Mouse (Mus musculus): ENCODE results near the gene Dcxr.
A peak's percentile ranks its signal among the peaks of the same experiment; 100 is the strongest.

Dcxr gene

GRCm38 (mm10) chr11:120710672-120711071, 16.4 kb downstream of the Dcxr start:
- DNase-seq (ENCODE audit: extremely low read depth, insufficient read length, low spot score), result no peak

GRCm38 (mm10) chr11:120709551-120709950, 17.5 kb downstream of the Dcxr start:
- DNase-seq (ENCODE audit: extremely low read depth, insufficient read length, low spot score), result no peak

- no peak for DNase-seq (ENCODE audit: extremely low read depth, insufficient read length, low spot score)
Observed at GRCm38 (mm10) chr11:120707969-120708368, 19.1 kb downstream of the Dcxr start.

GRCm38 (mm10) chr11:120707225-120707624, 19.9 kb downstream of the Dcxr start:
- no peak for DNase-seq (ENCODE audit: extremely low read depth, insufficient read length, low spot score)

- DNase-seq (ENCODE audit: extremely low read depth, insufficient read length, low spot score), result no peak
Observed at GRCm38 (mm10) chr11:120706120-120706519, 21.0 kb downstream of the Dcxr start.

GRCm38 (mm10) chr11:120704486-120705325, 22.4 kb downstream of the Dcxr start:
- no peak for DNase-seq (ENCODE audit: extremely low read depth, insufficient read length, low spot score)

GRCm38 (mm10) chr11:120703696-120704454, 23.2 kb downstream of the Dcxr start:
- peak; percentile 92 for DNase-seq (ENCODE audit: extremely low read depth, insufficient read length, low spot score)

- DNase-seq (ENCODE audit: extremely low read depth, insufficient read length, low spot score), result peak; percentile 94
Observed at GRCm38 (mm10) chr11:120697741-120698140, 29.3 kb downstream of the Dcxr start.

- no peak for DNase-seq (ENCODE audit: extremely low read depth, insufficient read length, low spot score)
Observed at GRCm38 (mm10) chr11:120696568-120696967, 30.5 kb downstream of the Dcxr start.

- no peak for DNase-seq (ENCODE audit: extremely low read depth, insufficient read length, low spot score)
Observed at GRCm38 (mm10) chr11:120695641-120696040, 31.4 kb downstream of the Dcxr start.

- no peak for DNase-seq (ENCODE audit: extremely low read depth, insufficient read length, low spot score)
Observed at GRCm38 (mm10) chr11:120695184-120695583, 31.9 kb downstream of the Dcxr start.

- no peak for DNase-seq (ENCODE audit: extremely low read depth, insufficient read length, low spot score)
Observed at GRCm38 (mm10) chr11:120693461-120693860, 33.6 kb downstream of the Dcxr start.

- peak; percentile 46 for DNase-seq (ENCODE audit: extremely low read depth, insufficient read length, low spot score)
Observed at GRCm38 (mm10) chr11:120692471-120693011, 34.5 kb downstream of the Dcxr start.

GRCm38 (mm10) chr11:120689365-120689764, 37.7 kb downstream of the Dcxr start:
- no peak for DNase-seq (ENCODE audit: extremely low read depth, insufficient read length, low spot score)

- DNase-seq (ENCODE audit: extremely low read depth, insufficient read length, low spot score), result no peak
Observed at GRCm38 (mm10) chr11:120686650-120687272, 40.3 kb downstream of the Dcxr start.

- no peak for DNase-seq (ENCODE audit: extremely low read depth, insufficient read length, low spot score)
Observed at GRCm38 (mm10) chr11:120684660-120685059, 42.4 kb downstream of the Dcxr start.

GRCm38 (mm10) chr11:120684086-120684485, 43.0 kb downstream of the Dcxr start:
- DNase-seq (ENCODE audit: extremely low read depth, insufficient read length, low spot score), result no peak

- DNase-seq (ENCODE audit: extremely low read depth, insufficient read length, low spot score), result no peak
Observed at GRCm38 (mm10) chr11:120683536-120683935, 43.5 kb downstream of the Dcxr start.

GRCm38 (mm10) chr11:120682683-120683082, 44.4 kb downstream of the Dcxr start:
- peak; percentile 74 for DNase-seq (ENCODE audit: extremely low read depth, insufficient read length, low spot score)

- no peak for DNase-seq (ENCODE audit: extremely low read depth, insufficient read length, low spot score)
Observed at GRCm38 (mm10) chr11:120679909-120680308, 47.2 kb downstream of the Dcxr start.

- DNase-seq (ENCODE audit: extremely low read depth, insufficient read length, low spot score), result no peak
Observed at GRCm38 (mm10) chr11:120676951-120677350, 50.1 kb downstream of the Dcxr start.

All from 3134 (cell line).